Mouse (Mus musculus): ENCODE results near the gene Itga11. TPM values are rescaled to one million over a fixed set of nuclear protein-coding genes. Genes with fewer than 3 reads are reported as not detected.
"Not testable (repeated sequence)": the region's sequence is repeated elsewhere in the genome, so short reads cannot be mapped to it uniquely, and the experiment has no call there.

Itga11 gene
- polyA plus RNA-seq, 1 experiment = 1.4 TPM

GRCm38 (mm10) chr9:62781965-62782364 lies 104.3 kb downstream of the Itga11 start:
- peaks cover 3% of the 10 kb centered on the region for H3K4me1 ChIP-seq (ENCODE audit: control insufficient read depth, insufficient read depth, low read length)
- H3K4me3 ChIP-seq (ENCODE audit: low read depth, low read length) = no peak overlapping the region
- H3K36me3 ChIP-seq (ENCODE audit: control insufficient read depth, insufficient read depth, low read length, poor library complexity, severe bottlenecking) = no peaks in the 10 kb centered on the region
- H3K27ac ChIP-seq (ENCODE audit: insufficient read depth, low read length) = no peak overlapping the region
- H3K9ac ChIP-seq (ENCODE audit: low read depth, poor library complexity, severe bottlenecking) = no peak overlapping the region
- TF ChIP-seq EP300 (IDR thresholded peaks at IDR 0.05; ENCODE audit: insufficient read depth, low read depth, low read length) (no peak), POLR2A (IDR thresholded peaks at IDR 0.05; ENCODE audit: insufficient read depth, low read length) (no peak), CTCF (IDR thresholded peaks at IDR 0.05; ENCODE audit: low read depth, low read length) (no peak)
- H3K27me3 ChIP-seq (ENCODE audit: control insufficient read depth, insufficient read depth, low read length, poor library complexity, severe bottlenecking) = no peaks in the 10 kb centered on the region
- no peaks in the 10 kb centered on the region for H3K9me3 ChIP-seq (replicated peaks; ENCODE audit: control insufficient read depth, insufficient read depth, low read length, poor library complexity, severe bottlenecking)

GRCm38 (mm10) chr9:62782976-62783781 lies 105.6 kb downstream of the Itga11 start:
- no peaks in the 10 kb centered on the region for H3K27me3 ChIP-seq (ENCODE audit: control insufficient read depth, insufficient read depth, low read length, poor library complexity, severe bottlenecking)
- no peaks in the 10 kb centered on the region for H3K36me3 ChIP-seq (ENCODE audit: control insufficient read depth, insufficient read depth, low read length, poor library complexity, severe bottlenecking)
- H3K4me3 ChIP-seq (ENCODE audit: low read depth, low read length) = no peak overlapping the region
- no peaks in the 10 kb centered on the region for H3K4me1 ChIP-seq (ENCODE audit: control insufficient read depth, insufficient read depth, low read length)
- TF ChIP-seq EP300 (IDR thresholded peaks at IDR 0.05; ENCODE audit: insufficient read depth, low read depth, low read length) = no peak
- peak; percentile 60 for TF ChIP-seq CTCF (IDR thresholded peaks at IDR 0.05; ENCODE audit: low read depth, low read length)
- H3K27ac ChIP-seq (ENCODE audit: insufficient read depth, low read length) = no peak overlapping the region
- H3K9ac ChIP-seq (ENCODE audit: low read depth, poor library complexity, severe bottlenecking) = no peak overlapping the region
- H3K9me3 ChIP-seq (replicated peaks; ENCODE audit: control insufficient read depth, insufficient read depth, low read length, poor library complexity, severe bottlenecking) = no peaks in the 10 kb centered on the region

GRCm38 (mm10) chr9:62784233-62784632 lies 106.6 kb downstream of the Itga11 start:
- Histone ChIP-seq H3K9me3 (replicated peaks; ENCODE audit: control insufficient read depth, insufficient read depth, low read length, poor library complexity, severe bottlenecking) (no peaks in the 10 kb centered on the region), H3K27ac (ENCODE audit: insufficient read depth, low read length) (no peak overlapping the region), H3K4me1 (ENCODE audit: control insufficient read depth, insufficient read depth, low read length) (no peaks in the 10 kb centered on the region), H3K27me3 (ENCODE audit: control insufficient read depth, insufficient read depth, low read length, poor library complexity, severe bottlenecking) (no peaks in the 10 kb centered on the region), H3K9ac (ENCODE audit: low read depth, poor library complexity, severe bottlenecking) (no peak overlapping the region), H3K4me3 (ENCODE audit: low read depth, low read length) (no peak overlapping the region), H3K36me3 (ENCODE audit: control insufficient read depth, insufficient read depth, low read length, poor library complexity, severe bottlenecking) (no peaks in the 10 kb centered on the region)
- TF ChIP-seq CTCF (IDR thresholded peaks at IDR 0.05; ENCODE audit: low read depth, low read length) (peak; percentile 25), POLR2A (IDR thresholded peaks at IDR 0.05; ENCODE audit: insufficient read depth, low read length) (no peak), EP300 (IDR thresholded peaks at IDR 0.05; ENCODE audit: insufficient read depth, low read depth, low read length) (no peak)

- TF ChIP-seq POLR2A (IDR thresholded peaks at IDR 0.05; ENCODE audit: insufficient read depth, low read length) = no peak
- no peak for TF ChIP-seq EP300 (IDR thresholded peaks at IDR 0.05; ENCODE audit: insufficient read depth, low read depth, low read length)
- no peak for TF ChIP-seq CTCF (IDR thresholded peaks at IDR 0.05; ENCODE audit: low read depth, low read length)
- Histone ChIP-seq H3K27ac (ENCODE audit: insufficient read depth, low read length) (no peak overlapping the region), H3K9ac (ENCODE audit: low read depth, poor library complexity, severe bottlenecking) (no peak overlapping the region), H3K4me3 (ENCODE audit: low read depth, low read length) (no peak overlapping the region), H3K27me3 (ENCODE audit: control insufficient read depth, insufficient read depth, low read length, poor library complexity, severe bottlenecking) (no peaks in the 10 kb centered on the region), H3K4me1 (ENCODE audit: control insufficient read depth, insufficient read depth, low read length) (no peaks in the 10 kb centered on the region), H3K9me3 (replicated peaks; ENCODE audit: control insufficient read depth, insufficient read depth, low read length, poor library complexity, severe bottlenecking) (no peaks in the 10 kb centered on the region), H3K36me3 (ENCODE audit: control insufficient read depth, insufficient read depth, low read length, poor library complexity, severe bottlenecking) (no peaks in the 10 kb centered on the region)
Measured at GRCm38 (mm10) chr9:62786721-62787120, 109.1 kb downstream of the Itga11 start.

GRCm38 (mm10) chr9:62789856-62790255 lies 112.2 kb downstream of the Itga11 start:
- no peak overlapping the region for H3K4me3 ChIP-seq (ENCODE audit: low read depth, low read length)
- TF ChIP-seq CTCF (IDR thresholded peaks at IDR 0.05; ENCODE audit: low read depth, low read length) = no peak
- TF ChIP-seq POLR2A (IDR thresholded peaks at IDR 0.05; ENCODE audit: insufficient read depth, low read length) = no peak
- TF ChIP-seq EP300 (IDR thresholded peaks at IDR 0.05; ENCODE audit: insufficient read depth, low read depth, low read length) = no peak
- H3K9ac ChIP-seq (ENCODE audit: low read depth, poor library complexity, severe bottlenecking) = no peak overlapping the region
- H3K9me3 ChIP-seq (replicated peaks; ENCODE audit: control insufficient read depth, insufficient read depth, low read length, poor library complexity, severe bottlenecking) = no peaks in the 10 kb centered on the region
- H3K27ac ChIP-seq (ENCODE audit: insufficient read depth, low read length) = no peak overlapping the region
- peaks cover 14% of the 10 kb centered on the region for H3K36me3 ChIP-seq (ENCODE audit: control insufficient read depth, insufficient read depth, low read length, poor library complexity, severe bottlenecking)
- H3K4me1 ChIP-seq (ENCODE audit: control insufficient read depth, insufficient read depth, low read length) = no peaks in the 10 kb centered on the region
- H3K27me3 ChIP-seq (ENCODE audit: control insufficient read depth, insufficient read depth, low read length, poor library complexity, severe bottlenecking) = no peaks in the 10 kb centered on the region

- H3K4me1 ChIP-seq (ENCODE audit: control insufficient read depth, insufficient read depth, low read length); H3K9ac ChIP-seq (ENCODE audit: low read depth, poor library complexity, severe bottlenecking); H3K27ac ChIP-seq (ENCODE audit: insufficient read depth, low read length); H3K9me3 ChIP-seq (replicated peaks; ENCODE audit: control insufficient read depth, insufficient read depth, low read length, poor library complexity, severe bottlenecking); H3K4me3 ChIP-seq (ENCODE audit: low read depth, low read length); H3K27me3 ChIP-seq (ENCODE audit: control insufficient read depth, insufficient read depth, low read length, poor library complexity, severe bottlenecking): not testable (repeated sequence)
- peaks cover 69% of the 10 kb centered on the region for H3K36me3 ChIP-seq (ENCODE audit: control insufficient read depth, insufficient read depth, low read length, poor library complexity, severe bottlenecking)
Measured at GRCm38 (mm10) chr9:62799218-62799617, 121.6 kb downstream of the Itga11 start.
